Mouse (Mus musculus) CH12.LX (cell line): Measurements from ENCODE around the gene Tox4. TPM values are rescaled to one million over a fixed set of nuclear protein-coding genes. Genes with fewer than 3 reads are reported as not detected.
A peak's percentile ranks its signal among the peaks of the same experiment; 100 is the strongest.

Experiments used
- DNase-seq: peaks from one replicate; pipeline ENCODE4 v3.0.0-alpha.2; 2013; ENCODE audit errors: extremely low read depth
- H3K27ac ChIP-seq: 2 replicates; pipeline ENCODE4 v1.5.1; 2012; ENCODE audit warnings: low read depth, mild to moderate bottlenecking, control low read depth, moderate library complexity; ENCODE audit not compliant: insufficient read depth
- H3K27me3 ChIP-seq: replicated peaks from 2 replicates; pipeline ENCODE3; 2012; ENCODE audit warnings: inconsistent platforms
- H3K36me3 ChIP-seq, 2 experiments: replicated peaks in 1 of 2; 2 replicates each; pipeline versions ENCODE3 to v1.6.1; 2012; ENCODE audit warnings: inconsistent platforms in 1 of 2, low read length in 1 of 2, mild to moderate bottlenecking in 1 of 2, mixed read lengths in 1 of 2, moderate library complexity in 1 of 2; ENCODE audit not compliant: control insufficient read depth in 1 of 2, insufficient read depth in 1 of 2
- H3K4me1 ChIP-seq, 2 experiments: 2 replicates each; pipeline ENCODE4 v1.6.1; 2012; ENCODE audit warnings: inconsistent platforms in 1 of 2, moderate library complexity in 1 of 2; ENCODE audit not compliant: insufficient read depth in 2 of 2, control insufficient read depth in 1 of 2
- H3K4me2 ChIP-seq: 2 replicates; pipeline ENCODE4 v1.6.1; 2012; ENCODE audit warnings: low read depth, mild to moderate bottlenecking, control low read depth; ENCODE audit not compliant: poor library complexity, insufficient read depth, severe bottlenecking
- H3K4me3 ChIP-seq, 3 experiments: fragments of 150-350 bp in 1 of 3; sonication (generic) in 1 of 3; replicated peaks in 1 of 3; 2 replicates each; pipeline versions ENCODE3 to v1.5.1; 2011 to 2012; ENCODE audit warnings: low read depth in 2 of 3, low read length in 2 of 3, mild to moderate bottlenecking in 2 of 3, moderate library complexity in 2 of 3, control low read depth in 1 of 3, improper control_type of control experiment in 1 of 3, inconsistent platforms in 1 of 3, mixed read lengths in 1 of 3; ENCODE audit not compliant: poor library complexity in 1 of 3
- H3K79me2 ChIP-seq: replicated peaks from 2 replicates; pipeline ENCODE4 v1.6.1; 2012; ENCODE audit warnings: mild to moderate bottlenecking, moderate library complexity; ENCODE audit not compliant: control insufficient read depth, poor library complexity, insufficient read depth, severe bottlenecking; ENCODE audit errors: extremely low read depth
- H3K9ac ChIP-seq: 2 replicates; pipeline ENCODE4 v1.6.1; 2012; ENCODE audit warnings: low read depth, mild to moderate bottlenecking, control low read depth, moderate library complexity; ENCODE audit not compliant: insufficient read depth
- H3K9me3 ChIP-seq: replicated peaks from 2 replicates; pipeline ENCODE3; 2012; ENCODE audit warnings: low read length, inconsistent platforms, mixed read lengths
- CHD1 ChIP-seq: IDR thresholded peaks from 2 replicates; pipeline ENCODE4 v1.6.1; 2012; ENCODE audit warnings: low read depth, low read length, improper control_type of control experiment, inconsistent platforms
- CHD2 ChIP-seq: IDR thresholded peaks from 2 replicates; pipeline ENCODE4 v1.6.1; 2011; ENCODE audit warnings: low read length, improper control_type of control experiment
- CTCF ChIP-seq, 2 experiments: IDR thresholded peaks in 1 of 2; conservative IDR thresholded peaks in 1 of 2; 2 replicates each; pipeline ENCODE4 v1.5.1; 2011 to 2012; ENCODE audit warnings: low read depth in 2 of 2, low read length in 2 of 2, improper control_type of control experiment in 1 of 2, inconsistent platforms in 1 of 2, mild to moderate bottlenecking in 1 of 2, moderate library complexity in 1 of 2
- EP300 ChIP-seq: IDR thresholded peaks from 2 replicates; pipeline ENCODE4 v1.6.1; 2011; ENCODE audit warnings: low read length, improper control_type of control experiment
- ETS1 ChIP-seq: conservative IDR thresholded peaks from 2 replicates; pipeline ENCODE4 v1.6.1; 2012; ENCODE audit warnings: low read depth, mild to moderate bottlenecking, inconsistent platforms, low read length, improper control_type of control experiment, moderate library complexity
- JUN ChIP-seq: IDR thresholded peaks from 2 replicates; pipeline ENCODE4 v1.6.1; 2011; ENCODE audit warnings: low read depth, mild to moderate bottlenecking, low read length, improper control_type of control experiment, moderate library complexity; ENCODE audit not compliant: insufficient read depth
- MXI1 ChIP-seq: IDR thresholded peaks from 2 replicates; pipeline ENCODE4 v1.6.1; 2011; ENCODE audit warnings: mild to moderate bottlenecking, low read depth, low read length, improper control_type of control experiment
- NELFE ChIP-seq: IDR thresholded peaks from 2 replicates; pipeline ENCODE4 v1.6.1; 2011; ENCODE audit warnings: low read depth, low read length, improper control_type of control experiment
- RAD21 ChIP-seq: IDR thresholded peaks from 2 replicates; pipeline ENCODE4 v1.6.1; 2011; ENCODE audit warnings: low read depth, mild to moderate bottlenecking, low read length, improper control_type of control experiment, moderate library complexity
- dilution Hi-C: fragments of 300-500 bp; cut with MboI; formaldehyde crosslinking; loops from 2 replicates; pipeline ENCODE4 v1.14.3; 2020; ENCODE audit warnings: low sequenced_read_pairs; ENCODE audit not compliant: extremely low pct_unique_long_range_greater_than_20kb, extremely low pct_ligation_motif_present
- in situ Hi-C: fragments of 300-500 bp; cut with MboI; formaldehyde crosslinking; loops from 3 replicates; pipeline ENCODE4 v1.14.3; 2019; ENCODE audit warnings: low sequenced_read_pairs, low pct_ligation_motif_present, low pct_unique_long_range_greater_than_20kb, mixed read lengths
- polyA plus RNA-seq: library from polyadenylated mRNA; unstranded; fragments of >175 nt; gene quantifications from 2 replicates; pipeline ENCODE4 v1.2.1, GENCODE M21; 2012; ENCODE audit warnings: low read depth; ENCODE audit not compliant: insufficient read length
- total RNA-seq, 2 experiments: library from RNA; depleted of rRNA; stranded (reverse); fragments of 300-350 nt in 1 of 2; fragments of >200 nt in 1 of 2; gene quantifications; 2 replicates each; pipeline ENCODE4 v1.2.3; 2012 to 2014

Tox4 gene
- total and polyA plus RNA-seq, 3 experiments, result 43.5 to 56.3 (median 45.7) TPM

DNA sequence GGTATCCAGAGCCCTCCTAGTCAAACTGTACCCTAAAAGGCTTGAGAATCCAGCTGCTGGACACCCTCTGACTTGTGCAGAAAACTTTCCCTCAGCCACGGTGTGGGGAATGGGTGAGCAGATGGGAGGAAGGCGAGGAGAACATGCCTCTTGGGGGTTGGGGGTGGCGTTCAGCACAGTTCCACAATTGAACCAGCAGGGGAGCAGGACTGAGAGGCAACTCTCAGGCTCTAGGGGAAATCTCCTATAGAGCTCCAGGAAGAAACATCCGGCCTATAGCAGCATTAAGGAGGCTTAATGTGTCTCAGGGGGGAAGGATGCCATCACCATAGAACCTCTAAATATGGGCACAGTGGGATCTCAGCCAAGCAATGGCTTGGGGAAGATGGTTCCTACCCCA is 46.9 kb downstream of the Tox4 start:
- TF ChIP-seq CHD1 (no peak), CTCF (conservative IDR thresholded peaks at IDR 0.05 in 1 of 2, IDR thresholded peaks at IDR 0.05 in 1 of 2; ENCODE audit: low read depth in 2 of 2, low read length in 2 of 2) (peak; percentile 19 to 53; a peak in 2 of 4 replicates), CHD2 (0 out of 2 replicates have a peak, but pooled peaks have one; percentile 45), NELFE (no peak)
- H3K4me1 ChIP-seq, result peaks cover 10 to 11% of the 10 kb centered on the region in 2 experiments
- in situ Hi-C loops, result loop anchor here (25.0 kb wide), 1 partner anchor 414 kb away; the partner anchor contains the start of genes Ndrg2, Rnase13 and Tppp2
- H3K4me2 ChIP-seq, result peak overlapping the region; percentile 58
- H3K9me3 ChIP-seq, result no peaks in the 10 kb centered on the region
- no peaks in the 10 kb centered on the region for H3K36me3 ChIP-seq
- dilution Hi-C loops, result no loop called here
- H3K9ac ChIP-seq, result no peak overlapping the region
- H3K79me2 ChIP-seq, result no peaks in the 10 kb centered on the region
- no peak overlapping the region for H3K4me3 ChIP-seq
- H3K27me3 ChIP-seq, result peaks cover 8% of the 10 kb centered on the region
- no peak overlapping the region for H3K27ac ChIP-seq
- DNase-seq, result peak; percentile 23

- Histone ChIP-seq H3K36me3 (no peaks in the 10 kb centered on the region), H3K9ac (0 out of 2 replicates have a peak overlapping the region, but pooled peaks have one; percentile 14), H3K4me3 (no peak overlapping the region), H3K27ac (no peak overlapping the region), H3K79me2 (no peaks in the 10 kb centered on the region), H3K4me1 (peaks cover 10 to 11% of the 10 kb centered on the region in 2 experiments)
- in situ Hi-C loops (loop anchor here (25.0 kb wide), 1 partner anchor 415 kb away; the partner anchor contains the start of genes Ndrg2, Rnase13 and Tppp2), dilution Hi-C loops (no loop called here)
- DNase-seq, result peak; percentile 5
- no peak for TF ChIP-seq ETS1
- TF ChIP-seq, all 38 proteins: peak for 0
- H3K9me3 ChIP-seq, result no peaks in the 10 kb centered on the region
- peaks cover 8% of the 10 kb centered on the region for H3K27me3 ChIP-seq
- peak overlapping the region; percentile 86 for H3K4me2 ChIP-seq
These were observed 48.5 kb downstream of the Tox4 start for GRCm38 (mm10) chr14:52327375-52327901.

GRCm38 (mm10) chr14:52327910-52328812 is 49.2 kb downstream of the Tox4 start, which contains the start of gene Sall2:
Sall2 (minus strand) TSS chr14:52328762.
- Histone ChIP-seq H3K27me3 (peaks cover 8% of the 10 kb centered on the region), H3K4me3 (no peak within 1 kb of the TSS), H3K79me2 (no peaks in the 10 kb centered on the region), H3K4me2 (peak within 1 kb of the TSS; percentile 86), H3K9me3 (no peaks in the 10 kb centered on the region), H3K4me1 (peaks cover 10 to 11% of the 10 kb centered on the region in 2 experiments), H3K9ac (0 out of 2 replicates have a peak within 1 kb of the TSS, but pooled peaks have one; percentile 14), H3K36me3 (no peaks in the 10 kb centered on the region), H3K27ac (no peak within 1 kb of the TSS)
- DNase-seq, result no peak
- dilution Hi-C loops (no loop called here), in situ Hi-C loops (loop anchor here (25.0 kb wide), 1 partner anchor 416 kb away; the partner anchor contains the start of genes Ndrg2, Rnase13 and Tppp2)
- no peak for TF ChIP-seq MXI1
- TF ChIP-seq RAD21, result no peak
- no peak for TF ChIP-seq EP300
- TF ChIP-seq JUN, result no peak
